Mouse (Mus musculus): Measurements from ENCODE around the gene Gm20909. TPM values are rescaled to one million over a fixed set of nuclear protein-coding genes. Genes with fewer than 3 reads are reported as not detected.
"Not testable (repeated sequence)": the region's sequence is repeated elsewhere in the genome, so short reads cannot be mapped to it uniquely, and the experiment has no call there.

Gm20909 gene
- not detected in 2 replicates for polyA plus RNA-seq (2016; fragmentation: Nextera tagmentation; extraction: Ambion mirVana)

- not testable (repeated sequence) for H3K4me1 ChIP-seq (replicated peaks); H3K9me3 ChIP-seq; H3K27me3 ChIP-seq (ENCODE audit: insufficient read depth, poor library complexity, severe bottlenecking); H3K36me3 ChIP-seq; DNase-seq (ENCODE audit: low spot score); H3K4me3 ChIP-seq; H3K27ac ChIP-seq
- no CpG with 5 or more reads among the region's 4 CpGs for WGBS
Observed at GRCm38 (mm10) chrY:21164270-21164669, at the start of gene Gm20909. TSS of gene Gm20909 (plus strand) at chrY:21164570.

Other genes with a start within 250 kb of the Gm20909 start
- not detected in 2 replicates for gene Gm29866, start 170.9 kb upstream of the Gm20909 start, polyA plus RNA-seq (2016; fragmentation: Nextera tagmentation; extraction: Ambion mirVana)
- gene Gm20865, start 77.0 kb downstream of the Gm20909 start, polyA plus RNA-seq (2016; fragmentation: Nextera tagmentation; extraction: Ambion mirVana), result not detected in 2 replicates